Mouse (Mus musculus) thymus, adult 18-20 months (tissue): ENCODE results near the gene Bdh2.
A peak's percentile ranks its signal among the peaks of the same experiment; 100 is the strongest.

Source experiments
- DNase-seq, 2 experiments: peaks; one replicate each; pipeline ENCODE4 v3.0.0; 2022; ENCODE audit warnings: mixed read lengths in 2 of 2

Gene Bdh2

DNA sequence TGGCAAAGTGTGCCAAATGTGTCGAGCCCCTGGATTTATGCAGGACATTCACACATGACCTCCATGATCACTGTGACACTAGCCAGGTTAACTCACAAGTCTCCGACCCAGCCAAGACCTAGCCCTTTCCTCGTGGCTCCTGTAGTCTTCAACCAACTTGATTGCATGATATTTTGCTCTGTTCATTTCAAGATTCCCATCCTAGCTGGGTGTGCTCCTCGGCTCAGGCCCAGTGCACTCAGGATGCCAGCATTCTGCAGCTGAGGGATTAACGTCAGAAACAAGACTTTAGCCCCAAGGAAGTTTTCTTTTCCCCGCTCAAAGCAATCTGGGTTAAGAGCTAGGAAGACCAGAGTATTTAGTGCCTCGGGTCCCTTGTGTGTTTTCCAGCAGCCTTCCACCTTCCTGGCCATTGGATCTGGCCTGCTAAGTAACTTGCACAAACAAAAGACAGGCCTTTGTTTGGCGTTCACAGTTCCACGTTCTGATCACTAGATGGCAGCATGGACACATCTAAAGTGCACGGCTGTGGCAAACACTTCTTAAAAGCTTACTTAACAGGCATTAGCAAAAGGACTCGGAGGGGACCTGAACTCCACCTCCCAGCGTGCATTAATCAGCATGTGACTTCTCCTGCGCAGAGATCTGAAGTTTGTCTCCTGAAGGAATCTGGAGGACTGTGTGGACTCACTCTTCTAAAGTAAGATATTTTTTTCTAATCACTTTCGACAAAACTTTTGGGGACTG is at the start of gene Bdh2:
Gene Bdh2, plus strand, starts transcription at position 553 of the 747 bp plus-strand sequence.
- DNase-seq, result peak; percentile 52 to 57

DNA sequence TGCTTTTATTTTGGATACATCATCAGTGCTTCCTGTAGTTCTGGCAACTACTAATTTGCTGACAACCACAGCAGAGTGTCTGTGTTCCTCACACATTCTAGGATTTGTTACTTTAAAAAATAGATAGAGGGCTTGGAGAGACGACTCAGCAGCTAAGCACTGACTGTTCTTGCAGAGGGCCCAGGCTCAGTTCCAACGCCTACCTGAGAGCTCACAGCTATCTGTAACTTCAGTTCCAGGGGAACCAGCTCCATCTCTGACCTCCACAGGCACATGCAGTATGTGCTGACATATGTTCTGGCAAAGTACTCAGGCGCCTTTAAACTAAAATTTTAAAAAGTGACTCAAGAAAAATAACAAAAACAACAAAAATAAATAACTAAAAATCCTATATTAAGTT is 49.0 kb upstream of the Bdh2 start:
- no peak for DNase-seq

DNA sequence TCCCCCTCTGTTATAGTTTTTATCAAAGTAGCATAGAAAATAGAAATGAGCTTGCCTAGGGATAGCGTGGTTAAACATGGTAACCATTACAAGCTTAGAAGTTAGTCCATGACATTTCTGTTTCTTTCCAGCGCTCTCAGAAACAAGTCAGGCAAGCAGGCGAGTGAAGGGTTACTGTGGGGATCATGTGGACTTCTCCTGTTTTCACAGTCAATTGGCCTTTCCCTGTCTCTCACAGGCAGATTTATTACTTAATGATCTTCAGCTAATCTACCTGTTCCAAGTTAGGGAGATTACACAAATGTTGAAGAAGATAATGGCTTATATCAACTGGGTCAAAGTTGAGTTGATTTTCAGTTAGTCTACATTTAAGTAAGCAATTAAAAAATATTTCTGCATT is 48.6 kb upstream of the Bdh2 start:
- DNase-seq, result no peak

DNA sequence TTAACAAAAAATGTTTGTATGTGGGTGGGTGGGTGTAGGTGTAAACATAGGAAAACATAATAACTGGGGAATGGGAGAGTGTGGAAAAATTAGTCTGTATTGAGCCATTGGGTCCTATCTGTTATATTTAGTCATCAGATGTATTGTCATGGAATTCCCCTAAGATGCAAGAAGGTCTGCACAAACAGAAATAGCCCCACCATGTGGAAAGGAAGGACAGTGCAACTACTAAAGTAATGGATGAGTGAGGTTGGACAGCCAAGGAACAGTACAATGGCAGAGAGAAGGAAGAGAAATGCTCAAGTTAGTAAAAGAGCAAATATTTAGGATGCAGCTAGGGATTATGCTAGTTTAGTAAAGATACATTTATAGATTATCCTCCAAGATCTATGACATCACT is 35.3 kb upstream of the Bdh2 start:
- DNase-seq, result no peak

DNA sequence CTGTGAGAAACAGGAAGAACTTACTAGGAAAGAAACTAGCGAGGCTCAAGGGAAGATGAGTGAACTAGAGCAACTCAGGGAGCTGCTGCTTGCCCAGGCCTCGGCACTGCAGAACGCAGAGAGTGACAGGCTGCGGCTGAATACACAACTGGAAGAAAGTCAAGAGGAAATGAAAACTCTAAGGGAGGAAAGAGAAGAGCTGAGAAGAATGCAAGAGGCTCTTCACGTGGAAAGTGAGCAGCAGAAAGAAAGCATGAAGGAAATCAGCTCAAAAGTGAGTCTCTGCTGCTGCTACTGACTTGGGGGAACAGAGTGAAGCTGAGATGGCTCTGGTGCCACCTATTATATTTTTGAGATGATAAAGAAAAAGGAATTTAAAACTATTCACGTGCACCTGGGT is 34.2 kb upstream of the Bdh2 start:
- DNase-seq, result no peak

DNA sequence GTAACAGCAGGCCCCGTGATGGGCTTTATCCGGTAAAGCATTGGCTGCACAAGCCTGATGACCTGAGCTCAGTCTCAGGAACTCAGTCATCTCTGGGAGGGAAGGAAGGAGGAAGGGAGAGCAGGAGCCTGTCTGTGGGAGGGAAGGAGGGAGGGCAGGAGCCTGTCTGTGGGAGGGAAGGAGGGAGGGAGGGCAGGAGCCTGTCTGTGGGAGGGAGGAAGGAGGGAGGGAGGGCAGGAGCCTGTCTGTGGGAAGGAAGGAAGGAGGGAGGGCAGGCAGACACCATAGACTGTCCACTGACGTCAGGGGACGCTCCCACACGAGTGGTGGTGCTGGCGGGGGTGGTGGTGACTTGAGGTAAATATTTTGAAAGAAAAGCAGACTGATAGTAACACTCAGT is 31.9 kb upstream of the Bdh2 start:
- DNase-seq, result no peak

DNA sequence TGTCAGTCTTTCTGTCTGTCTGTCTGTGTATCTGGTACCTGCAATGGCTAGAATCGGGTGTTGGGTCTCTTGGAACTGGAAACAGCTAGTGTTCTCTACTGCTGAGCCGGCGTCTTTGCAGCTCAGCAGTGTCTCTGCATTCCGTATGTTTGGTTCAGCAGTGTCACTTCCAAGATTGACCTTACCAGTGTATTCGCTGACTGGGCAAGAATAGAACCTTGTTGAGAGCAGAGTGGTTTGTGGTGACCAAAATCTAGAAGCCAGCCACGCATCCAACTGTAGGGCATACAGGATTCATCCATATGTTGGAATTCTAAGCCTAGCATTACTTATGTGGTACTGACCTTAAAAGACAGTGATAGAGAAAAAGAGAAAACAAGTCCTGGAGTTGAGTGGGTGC is 29.2 kb upstream of the Bdh2 start:
- no peak for DNase-seq

DNA sequence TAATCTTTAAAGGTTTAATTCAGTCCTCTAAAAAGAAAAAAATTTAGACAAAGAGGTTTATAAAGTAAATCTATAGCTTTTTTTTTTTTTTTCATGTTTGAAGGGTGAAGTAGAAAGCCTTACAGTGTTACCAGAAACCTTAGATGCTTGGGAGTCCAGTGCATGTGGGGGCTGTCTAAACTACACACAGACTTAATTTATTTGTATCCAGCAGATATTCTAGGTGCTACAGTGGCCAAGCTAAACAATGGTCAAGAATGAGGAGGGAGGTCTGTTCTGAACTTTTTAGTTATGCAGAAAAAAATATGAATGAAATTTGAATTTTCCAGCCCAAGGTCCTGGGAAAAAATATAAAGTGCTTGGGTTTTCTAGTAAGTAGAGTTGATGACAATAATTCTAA is 26.2 kb upstream of the Bdh2 start:
- no peak for DNase-seq

DNA sequence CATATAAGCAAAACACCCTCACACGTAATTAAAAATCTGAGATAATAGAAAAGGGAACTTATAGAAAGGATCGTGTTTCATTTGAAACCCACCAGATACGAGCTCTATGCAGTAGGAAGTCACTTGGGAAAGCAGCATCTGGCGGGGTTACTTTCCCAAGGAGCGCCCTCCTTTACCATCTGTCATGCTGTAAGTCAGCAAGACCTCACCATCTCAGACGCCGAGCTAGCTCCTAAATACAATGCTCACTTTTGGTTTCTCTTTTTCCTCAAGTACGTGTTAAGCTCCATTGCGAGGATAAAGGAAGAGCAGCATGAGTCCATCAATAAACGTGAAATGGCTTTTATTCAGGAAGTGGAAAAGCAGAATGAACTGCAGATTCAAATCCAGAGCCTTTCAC is 22.1 kb upstream of the Bdh2 start:
- DNase-seq, result no peak

DNA sequence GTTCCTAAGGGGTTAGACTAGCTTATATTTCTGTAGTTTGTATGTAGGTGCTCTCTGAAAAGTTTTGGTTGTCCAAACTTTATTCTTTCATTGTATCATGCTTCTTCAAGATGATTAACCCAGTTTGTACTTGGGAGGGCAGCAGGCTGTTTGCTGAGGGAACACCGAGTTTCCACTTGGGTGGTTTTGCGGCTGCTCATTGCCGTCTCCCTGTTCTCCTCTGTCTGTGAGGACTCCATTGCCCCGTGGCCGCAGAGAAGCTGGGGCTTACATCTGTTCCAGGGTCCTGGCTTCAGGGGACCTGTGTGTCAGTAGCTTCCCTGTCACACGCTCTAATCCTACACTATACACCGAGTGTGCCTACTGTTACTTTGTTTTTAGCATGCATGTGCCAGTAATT is 20.8 kb upstream of the Bdh2 start:
- DNase-seq, result no peak

DNA sequence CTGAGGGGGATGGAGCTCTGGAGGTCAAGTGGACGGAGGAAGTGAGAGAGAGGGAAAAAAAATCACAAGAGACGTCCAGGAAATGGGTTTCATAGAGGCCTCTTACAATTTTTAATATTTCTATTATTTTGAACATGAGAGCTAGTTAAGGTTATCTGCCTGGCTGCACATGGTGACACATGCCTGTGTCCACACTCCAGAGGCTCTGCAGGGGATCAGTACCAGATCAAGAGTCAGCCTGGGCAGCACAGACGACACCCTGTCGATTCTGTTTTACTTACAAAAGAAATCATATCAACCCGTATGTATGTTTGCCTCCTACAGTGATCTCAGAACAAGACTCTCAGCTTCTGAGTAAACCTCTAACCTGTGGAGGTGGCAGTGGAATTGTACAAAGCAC is 12.4 kb upstream of the Bdh2 start:
- DNase-seq, result no peak

DNA sequence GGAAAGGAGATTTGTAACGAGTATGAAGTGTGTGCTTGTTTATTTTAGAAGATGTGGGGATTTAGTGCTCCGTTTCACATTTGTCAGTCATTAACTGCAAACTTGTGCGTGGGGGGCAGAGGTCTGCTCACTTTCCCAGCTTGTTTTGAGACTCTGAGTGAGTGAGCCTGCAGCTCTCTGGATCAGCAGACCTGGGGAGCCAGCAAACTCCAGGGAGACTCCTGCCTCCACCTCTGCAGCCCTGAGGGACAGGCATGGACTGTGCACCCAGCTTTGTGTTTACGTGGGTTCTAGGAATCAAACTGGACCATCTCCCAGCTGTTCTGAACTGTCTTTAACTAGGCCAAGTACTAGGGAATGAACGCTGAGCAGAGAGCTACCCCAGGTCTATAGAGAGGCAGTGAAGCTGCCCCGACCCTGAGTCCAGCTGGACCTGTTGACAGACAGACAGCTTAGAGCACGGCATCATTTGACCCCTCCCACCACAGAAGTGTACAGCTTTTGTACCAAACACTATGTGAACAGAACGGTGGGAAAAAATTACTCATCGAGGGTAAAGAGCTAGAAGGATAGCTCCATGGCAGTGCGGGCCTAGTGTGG is 11.5 kb upstream of the Bdh2 start:
- DNase-seq, result no peak

DNA sequence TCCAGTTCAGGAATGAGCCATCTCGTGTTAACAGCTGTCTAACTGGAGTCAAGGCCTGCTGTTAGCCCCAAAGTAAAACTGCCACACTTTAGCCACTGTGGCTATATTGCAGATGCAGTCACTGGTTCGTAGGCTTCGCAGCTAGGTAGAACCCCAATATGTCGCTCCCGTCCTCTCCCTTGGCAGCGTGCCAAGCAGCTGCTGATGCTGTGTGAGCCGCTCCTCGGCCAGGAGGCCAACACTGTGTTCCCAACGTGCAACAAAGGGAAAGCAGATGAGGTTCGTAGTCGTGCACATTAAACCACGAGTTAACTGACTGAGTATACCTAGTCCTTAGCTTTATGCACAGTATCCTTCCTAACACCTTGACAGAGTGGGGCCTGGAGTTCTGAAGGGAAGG is 8.4 kb upstream of the Bdh2 start:
- DNase-seq, result no peak

DNA sequence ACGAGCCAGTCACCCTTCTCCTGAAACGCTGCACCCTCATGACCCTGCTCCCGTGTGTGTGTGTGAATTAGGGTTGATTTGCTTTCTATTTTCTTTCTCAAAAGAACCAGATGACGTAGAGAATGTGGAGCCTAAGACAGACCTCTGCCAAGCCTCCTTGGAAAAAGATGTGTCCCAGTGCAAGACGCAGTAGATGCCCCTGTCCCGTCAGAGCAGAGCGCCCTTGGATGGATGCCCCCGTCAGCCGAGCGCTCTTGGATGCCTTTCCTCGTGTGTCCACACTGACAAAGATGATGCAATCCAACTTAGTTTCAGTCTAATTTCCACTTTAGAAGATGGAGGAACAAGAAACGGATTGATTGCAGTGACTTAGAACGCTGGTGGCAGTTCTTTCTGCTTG is 8.0 kb upstream of the Bdh2 start:
- DNase-seq, result no peak

DNA sequence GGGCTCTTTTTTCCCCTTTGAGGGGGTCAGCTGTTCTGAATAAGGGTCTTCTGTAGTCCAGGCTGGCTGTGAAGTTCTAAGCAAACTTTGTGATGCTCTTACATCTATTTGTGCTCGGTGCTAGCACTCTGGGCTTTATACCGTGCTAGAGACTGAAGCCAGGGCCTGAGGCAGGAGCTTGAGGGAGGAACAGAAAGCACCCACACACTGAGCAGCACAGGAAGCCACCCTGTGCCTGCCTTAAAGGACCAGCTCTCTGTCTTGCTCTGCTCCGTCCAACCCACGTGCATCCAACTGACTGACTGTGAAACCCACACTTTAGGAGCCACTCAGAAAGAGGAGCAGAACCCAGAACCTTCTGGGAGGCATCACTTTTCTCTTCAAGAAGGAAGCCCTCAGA is 861 bp upstream of the Bdh2 start:
- no peak for DNase-seq

DNA sequence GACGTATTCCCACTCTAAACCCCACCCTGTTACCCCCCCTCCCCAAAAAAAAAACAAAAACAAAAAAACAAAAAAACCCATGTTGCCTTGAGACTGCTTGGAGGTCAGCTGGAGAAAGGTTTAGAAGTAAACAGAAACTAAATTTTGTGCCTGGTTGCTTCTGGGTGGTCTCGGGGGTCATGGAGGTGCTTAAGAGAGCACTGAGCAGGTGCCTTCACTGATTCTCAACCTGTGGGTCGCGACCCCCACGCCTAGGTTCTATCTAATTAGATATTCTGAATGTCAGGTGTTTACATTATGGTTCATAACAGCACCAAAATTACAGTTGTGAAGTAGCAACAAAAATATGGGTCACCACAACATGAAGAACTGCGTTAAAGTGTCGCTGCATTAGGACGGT is 680 bp downstream of the Bdh2 start:
- DNase-seq, result no peak

DNA sequence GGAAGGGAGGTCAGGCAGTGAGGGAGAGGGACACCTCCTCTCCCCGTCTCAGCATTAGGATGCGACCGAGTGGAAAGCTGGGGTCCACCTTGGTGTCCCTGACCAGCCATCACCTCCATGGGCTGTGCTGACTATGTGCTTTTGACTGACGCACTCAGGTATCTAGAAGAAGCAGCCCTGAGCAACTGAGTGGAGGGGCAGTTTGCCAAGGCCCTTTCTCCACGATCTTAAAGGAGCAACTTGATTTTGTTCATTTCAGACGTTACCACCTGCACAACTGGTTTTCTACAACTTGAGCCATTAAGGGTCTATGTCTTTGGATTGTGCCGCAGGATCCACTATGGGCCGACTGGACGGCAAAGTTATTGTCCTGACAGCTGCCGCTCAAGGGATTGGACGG is 4.2 kb downstream of the Bdh2 start:
- no peak for DNase-seq

DNA sequence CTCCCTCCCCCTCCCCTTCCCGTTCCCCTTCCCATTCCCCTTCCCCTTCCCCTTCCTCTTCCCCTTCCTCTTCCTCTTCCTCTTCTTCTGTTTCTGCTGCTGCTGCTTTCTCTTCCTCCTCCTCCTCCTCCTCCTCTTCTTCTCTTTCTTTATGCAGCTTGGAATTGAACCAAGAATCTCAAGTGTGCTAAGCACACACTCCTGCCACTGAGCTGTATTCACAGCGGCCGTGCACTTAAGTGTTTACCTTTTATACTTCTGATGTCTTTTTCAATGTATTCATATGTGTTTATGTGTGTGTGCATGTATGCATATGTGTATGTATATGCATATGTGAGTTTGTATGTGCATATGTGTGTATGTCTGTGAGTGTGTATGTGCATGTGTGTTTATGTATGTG is 4.8 kb downstream of the Bdh2 start:
- no peak for DNase-seq

DNA sequence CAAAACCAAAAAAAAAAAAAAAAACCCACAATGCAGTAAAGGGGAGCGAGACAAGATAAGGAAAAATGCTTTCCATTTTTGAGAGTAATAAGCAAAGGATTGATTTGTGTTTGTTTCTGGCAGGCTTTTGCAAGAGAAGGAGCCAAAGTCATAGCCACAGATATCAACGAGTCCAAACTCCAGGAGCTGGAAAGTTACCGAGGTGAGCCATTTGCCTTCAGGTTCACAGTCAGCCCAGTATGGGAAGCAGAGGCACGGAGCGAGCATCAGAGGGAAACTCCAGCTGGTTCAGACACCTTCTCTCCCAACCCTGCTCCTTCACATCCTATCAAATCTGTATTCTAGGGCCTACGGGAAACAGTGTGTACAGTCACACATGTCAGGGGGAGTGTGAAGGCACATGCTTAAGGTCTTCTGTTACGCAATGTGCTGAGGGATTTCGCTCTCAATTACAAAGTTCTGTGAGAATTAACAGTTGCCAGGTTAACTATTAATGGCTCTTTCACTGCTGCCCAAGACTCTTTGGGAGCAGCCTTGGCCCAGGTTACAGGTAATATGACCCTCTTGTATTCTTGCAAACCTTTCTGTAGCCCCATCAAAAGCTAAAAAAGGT is 7.2 kb downstream of the Bdh2 start:
- no peak for DNase-seq

DNA sequence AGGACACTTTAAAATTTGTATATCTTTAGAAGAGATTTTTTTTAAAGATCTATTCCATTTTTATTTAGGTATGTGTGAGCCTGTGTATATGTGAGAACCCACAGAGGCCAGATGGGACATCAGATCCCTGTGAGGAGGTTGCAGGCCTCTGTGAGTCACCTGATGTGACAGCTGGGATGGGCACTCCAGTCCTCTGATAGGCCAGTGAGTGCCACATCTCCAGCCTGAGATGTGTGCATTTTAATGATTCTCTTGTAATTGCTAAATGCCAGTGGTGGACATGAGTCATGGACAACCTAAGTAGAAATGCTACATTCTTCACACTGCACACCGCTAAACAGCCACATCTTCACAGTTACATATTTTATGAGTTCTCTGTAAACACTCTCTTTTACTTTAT is 8.1 kb downstream of the Bdh2 start:
- no peak for DNase-seq

DNA sequence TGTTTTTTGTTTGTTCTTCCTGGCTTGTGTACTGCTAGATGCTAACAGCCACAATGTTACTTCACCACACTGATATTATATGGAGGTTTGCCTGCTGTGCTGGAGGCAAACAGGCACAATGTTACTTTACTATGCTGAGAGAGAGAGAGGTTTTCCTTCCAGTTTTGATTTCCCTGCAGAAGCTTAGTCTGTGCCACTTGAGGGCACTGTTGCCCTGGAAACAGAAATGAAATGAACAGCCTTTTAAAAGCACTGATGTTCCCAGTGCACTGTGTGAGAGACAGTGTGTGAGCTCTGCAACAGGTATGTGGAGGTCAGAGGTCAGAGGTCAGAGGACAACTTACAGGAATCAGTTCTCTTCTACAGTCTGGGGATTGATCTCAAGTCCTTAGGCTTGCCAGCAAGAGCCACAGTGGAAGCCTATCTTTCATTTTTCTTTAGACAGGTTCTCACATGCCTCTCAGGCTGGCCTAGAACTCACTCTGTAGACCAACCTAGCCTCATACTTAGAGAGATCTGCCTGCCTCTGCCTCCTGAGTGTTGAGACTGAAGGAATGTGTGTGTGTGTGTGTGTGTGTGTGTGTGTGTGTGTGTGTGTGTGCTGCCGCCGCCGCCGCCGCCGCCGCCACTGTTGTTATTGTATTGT is 9.4 kb downstream of the Bdh2 start:
- DNase-seq, result peak in 1 of 2 experiments; percentile 27

DNA sequence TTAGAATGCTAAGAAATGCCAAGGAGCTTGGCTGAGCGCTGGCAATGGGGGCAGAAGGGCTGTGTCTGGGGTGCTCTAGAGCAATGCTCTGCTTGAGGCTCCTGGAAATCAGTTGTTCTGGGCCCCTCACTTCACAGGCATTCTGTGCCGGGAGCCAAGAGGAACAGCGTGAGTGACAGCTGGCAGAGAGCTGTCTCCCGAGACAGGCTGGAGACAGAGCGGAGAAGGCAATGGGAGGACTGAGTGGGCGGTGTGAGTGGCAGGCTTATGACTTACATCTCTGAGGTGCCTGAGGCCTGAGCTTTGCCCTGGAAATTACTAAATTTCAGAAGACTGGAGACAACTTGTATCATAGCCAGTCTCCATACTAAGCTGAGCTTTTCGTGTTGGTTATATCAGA is 12.7 kb downstream of the Bdh2 start:
- DNase-seq, result no peak

DNA sequence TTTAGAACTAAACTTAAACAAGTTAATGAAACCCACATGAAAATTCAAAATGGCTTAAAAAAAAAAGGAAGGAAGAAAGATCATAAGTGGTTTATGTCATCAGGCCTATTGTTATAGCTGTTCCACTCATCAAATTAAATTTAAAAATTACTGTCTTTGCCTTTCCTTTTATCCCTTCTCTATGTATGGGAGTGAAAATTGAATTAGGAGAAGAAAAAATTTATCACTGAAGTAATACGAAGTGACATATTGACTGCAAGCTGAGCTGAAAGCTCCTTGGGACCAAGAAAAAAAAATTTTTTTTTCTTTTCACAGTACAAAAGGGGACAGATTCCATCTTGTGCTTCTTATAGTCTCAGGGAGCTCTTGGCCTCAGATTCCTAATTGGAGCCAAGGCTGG is 14.5 kb downstream of the Bdh2 start:
- DNase-seq, result no peak

DNA sequence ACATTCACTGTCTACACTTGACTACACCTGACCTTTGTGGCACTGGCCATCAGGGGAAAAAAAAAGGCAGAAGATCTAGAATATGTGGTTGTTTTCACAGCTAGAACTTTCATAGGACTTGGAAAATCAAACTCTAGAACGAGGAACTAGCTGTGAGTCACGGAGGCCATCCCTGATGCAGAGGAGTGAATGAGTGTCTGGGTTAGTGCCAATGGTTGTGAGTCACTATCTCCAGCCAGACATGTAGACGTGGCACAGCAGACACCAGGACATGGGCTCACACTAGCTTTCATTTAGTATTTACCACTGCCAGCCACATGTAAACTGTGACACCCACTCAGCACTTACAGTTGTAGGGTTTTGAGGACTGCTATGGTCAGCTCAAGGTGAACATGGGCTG is 17.5 kb downstream of the Bdh2 start:
- DNase-seq, result no peak
